Comparison of ENCODE assay signal across 10 mouse cellular contexts in the genomic region with DNA sequence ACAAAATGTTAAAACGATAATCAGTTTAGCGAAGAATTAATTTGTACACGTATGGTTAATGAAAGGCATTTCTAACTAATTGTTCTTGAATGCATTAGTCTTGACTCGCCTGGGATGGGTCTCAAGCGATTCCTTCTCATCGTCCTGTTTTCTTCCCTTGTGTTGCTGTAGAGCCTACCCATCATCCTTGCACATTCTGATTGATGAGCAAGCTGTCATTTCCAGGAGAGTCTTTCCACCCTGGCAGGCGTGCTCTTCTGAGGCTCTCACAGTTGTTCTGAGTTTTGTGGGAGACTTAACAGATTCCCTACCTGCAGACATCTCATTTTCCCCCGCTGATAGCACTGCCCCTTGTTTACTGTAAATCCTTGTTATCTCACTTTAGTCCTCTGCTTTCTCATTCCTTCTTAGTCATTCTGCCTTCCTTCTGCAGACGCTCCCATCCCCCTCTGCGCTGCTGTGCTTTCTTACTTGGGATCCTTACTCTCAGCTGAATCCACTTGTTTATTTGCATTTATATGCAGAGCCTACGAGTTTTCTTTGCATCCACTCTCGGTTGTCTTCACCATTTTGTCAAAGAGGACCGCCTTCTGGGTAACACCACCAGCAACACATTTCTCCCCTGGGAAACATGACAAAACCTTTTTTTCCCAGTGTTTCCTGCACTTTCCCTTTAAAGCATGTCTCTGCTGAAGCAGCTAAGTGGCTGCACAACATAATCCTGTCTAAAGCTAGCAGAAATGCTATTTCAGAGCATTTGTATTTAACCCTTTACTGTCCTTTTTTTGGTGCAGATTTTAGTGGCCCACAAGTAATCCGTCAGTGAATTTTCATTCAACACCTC. TPM values are rescaled to one million over a fixed set of nuclear protein-coding genes. Genes with fewer than 3 reads are reported as not detected.
DNase-seq lines count a peak whose midpoint lies in the region; ATAC-seq and TF ChIP-seq lines count a peak whose summit lies in the region.
"Had no signal": no experiment of that assay in that cellular context is flagged by ENCODE, and none has a peak within 500 bp of the region (broad histone marks: within the 10 kb centered on the region; RNA-seq: fewer than 3 reads in every experiment).

No protein-coding gene starts in this region.

- no peaks in the 10 kb centered on the region for H3K27me3 ChIP-seq in embryonic facial prominence, embryonic 15.5 days
- no peaks in the 10 kb centered on the region for H3K27me3 ChIP-seq in hindbrain, embryonic 15.5 days
- no peaks in the 10 kb centered on the region for H3K27me3 ChIP-seq in kidney, adult 2 months (replicated peaks; ENCODE audit: control insufficient read depth, insufficient read depth, low read length)

- no peak for DNase-seq in layer of hippocampus, adult 2 months (ENCODE audit: low spot score in 2 of 2)
- no peak for DNase-seq in layer of hippocampus, adult 11-12 months (ENCODE audit: low spot score)
- DNase-seq in right cerebral cortex, adult 2 months (ENCODE audit: low spot score in 2 of 2): peak; percentile 16 to 46
- no peak for DNase-seq in kidney, adult 2 months
- no peak for DNase-seq in urinary bladder, postnatal 25 days (ENCODE audit: low spot score)
- DNase-seq: cerebellum, adult 9-10 months had no signal

- H3K27ac ChIP-seq in layer of hippocampus, adult 2 months: 0 out of 2 replicates have a peak overlapping the region, but pooled peaks have one; percentile 28
- no peak overlapping the region for H3K27ac ChIP-seq in embryonic facial prominence, embryonic 15.5 days (replicated peaks)
- H3K27ac ChIP-seq in hindbrain, embryonic 15.5 days (replicated peaks): peak overlapping the region; percentile 54
- no peak overlapping the region for H3K27ac ChIP-seq in kidney, adult 2 months (ENCODE audit: insufficient read depth, low read depth, low read length)
- H3K27ac ChIP-seq: macrophage had no signal

- no peak overlapping the region for H3K9ac ChIP-seq in embryonic facial prominence, embryonic 15.5 days
- peak overlapping the region; percentile 12; the same call in 1 of the 2 replicates for H3K9ac ChIP-seq in hindbrain, embryonic 15.5 days

- H3K4me3 ChIP-seq in layer of hippocampus, adult 2 months: peak overlapping the region; percentile 30; the same call in 1 of the 2 replicates
- H3K4me3 ChIP-seq in embryonic facial prominence, embryonic 15.5 days (replicated peaks): 0 out of 2 replicates have a peak overlapping the region, but pooled peaks have one; percentile 1
- H3K4me3 ChIP-seq in hindbrain, embryonic 15.5 days: peak overlapping the region; percentile 22; the same call in 1 of the 2 replicates
- H3K4me3 ChIP-seq in kidney, adult 2 months (ENCODE audit: insufficient read depth, low read depth, low read length): no peak overlapping the region

- TF ChIP-seq CTCF in layer of hippocampus, adult 2 months (conservative IDR thresholded peaks at IDR 0.05): no peak
- TF ChIP-seq CTCF in kidney, adult 2 months (conservative IDR thresholded peaks at IDR 0.05; ENCODE audit: insufficient read depth, insufficient read length, low read depth, low read length): no peak

- no peak for ATAC-seq in embryonic facial prominence, embryonic 15.5 days (ENCODE audit: insufficient number of reproducible peaks, low FRiP score, low TSS enrichment, low read depth)
- ATAC-seq in hindbrain, embryonic 15.5 days (ENCODE audit: low FRiP score, low read depth): peak; percentile 70; the same call in 1 of the 2 replicates
- ATAC-seq: inflammation-experienced regulatory T-cells, adult 6 months had no signal

- no peak for TF ChIP-seq POLR2A in kidney, adult 2 months (IDR thresholded peaks at IDR 0.05; ENCODE audit: low read depth, low read length)

- no peaks in the 10 kb centered on the region for H3K9me3 ChIP-seq in embryonic facial prominence, embryonic 15.5 days (replicated peaks)
- H3K9me3 ChIP-seq in hindbrain, embryonic 15.5 days: no peaks in the 10 kb centered on the region

- H3K4me1 ChIP-seq in embryonic facial prominence, embryonic 15.5 days: no peaks in the 10 kb centered on the region
- H3K4me1 ChIP-seq in hindbrain, embryonic 15.5 days (replicated peaks): peaks cover 14% of the 10 kb centered on the region; the same call in 1 of the 2 replicates
- no peaks in the 10 kb centered on the region for H3K4me1 ChIP-seq in kidney, adult 2 months (ENCODE audit: control insufficient read depth, insufficient read depth, low read length)

- WGBS in embryonic facial prominence, embryonic 15.5 days: 24% methylated on average over 14 of the region's 14 CpGs
- WGBS in hindbrain, embryonic 15.5 days: 24% methylated on average over 14 of the region's 14 CpGs
- 43% methylated on average over 14 of the region's 14 CpGs for whole genome bisulfite sequencing in kidney, adult 2 months

- 0 out of 2 replicates have a peak overlapping the region, but pooled peaks have one; percentile 13 for H3K4me2 ChIP-seq in embryonic facial prominence, embryonic 15.5 days (replicated peaks)
- peak overlapping the region; percentile 50 for H3K4me2 ChIP-seq in hindbrain, embryonic 15.5 days

- H3K36me3 ChIP-seq in embryonic facial prominence, embryonic 15.5 days: no peaks in the 10 kb centered on the region
- H3K36me3 ChIP-seq in hindbrain, embryonic 15.5 days: no peaks in the 10 kb centered on the region
- H3K36me3 ChIP-seq in kidney, adult 2 months (ENCODE audit: control insufficient read depth, insufficient read depth, low read length): no peaks in the 10 kb centered on the region

RNA-seq across cellular contexts. Expression of a gene that starts 45.5 kb away (rescaled TPM):
- 10 to 100 TPM; 12.4 to 14.7 TPM for total RNA-seq in layer of hippocampus, adult 2 months (2021)
- polyA plus RNA-seq in embryonic facial prominence, embryonic 15.5 days (2015; fragmentation: Nextera tagmentation; extraction: Ambion mirVana): 4.7 and 5.1 TPM in 2 replicates
- polyA plus RNA-seq in hindbrain, embryonic 15.5 days (2015; fragmentation: Nextera tagmentation; extraction: Ambion mirVana): 26.5 and 27.5 TPM in 2 replicates
- 0.15 and 0.25 TPM in 2 replicates for polyA plus RNA-seq in kidney, adult 2 months (2012; rRNA removed)
- polyA plus RNA-seq: inflammation-experienced regulatory T-cells, adult 6 months; macrophage had no signal

Comparison
In these comparisons a context has a peak if more than half of its experiments do, and no peak if none do; other contexts are left out.
1. DNase-seq: peak in right cerebral cortex, adult 2 months (2 of 2); none in layer of hippocampus, adult 2 months (0 of 2), layer of hippocampus, adult 11-12 months (single experiment), kidney, adult 2 months (single experiment) and urinary bladder, postnatal 25 days (single experiment).
2. H3K27ac ChIP-seq: peak in layer of hippocampus, adult 2 months (single experiment) and hindbrain, embryonic 15.5 days (single experiment); none in embryonic facial prominence, embryonic 15.5 days (single experiment) and kidney, adult 2 months (single experiment).